Mouse (Mus musculus): Measurements from ENCODE around the gene Gchfr. TPM values are rescaled to one million over a fixed set of nuclear protein-coding genes. Genes with fewer than 3 reads are reported as not detected.
A peak's percentile ranks its signal among the peaks of the same experiment; 100 is the strongest.

Gchfr gene
- total RNA-seq (2015): 0.42 and 4.3 TPM in 2 replicates
- total RNA-seq (2017): not detected in 2 replicates

DNA sequence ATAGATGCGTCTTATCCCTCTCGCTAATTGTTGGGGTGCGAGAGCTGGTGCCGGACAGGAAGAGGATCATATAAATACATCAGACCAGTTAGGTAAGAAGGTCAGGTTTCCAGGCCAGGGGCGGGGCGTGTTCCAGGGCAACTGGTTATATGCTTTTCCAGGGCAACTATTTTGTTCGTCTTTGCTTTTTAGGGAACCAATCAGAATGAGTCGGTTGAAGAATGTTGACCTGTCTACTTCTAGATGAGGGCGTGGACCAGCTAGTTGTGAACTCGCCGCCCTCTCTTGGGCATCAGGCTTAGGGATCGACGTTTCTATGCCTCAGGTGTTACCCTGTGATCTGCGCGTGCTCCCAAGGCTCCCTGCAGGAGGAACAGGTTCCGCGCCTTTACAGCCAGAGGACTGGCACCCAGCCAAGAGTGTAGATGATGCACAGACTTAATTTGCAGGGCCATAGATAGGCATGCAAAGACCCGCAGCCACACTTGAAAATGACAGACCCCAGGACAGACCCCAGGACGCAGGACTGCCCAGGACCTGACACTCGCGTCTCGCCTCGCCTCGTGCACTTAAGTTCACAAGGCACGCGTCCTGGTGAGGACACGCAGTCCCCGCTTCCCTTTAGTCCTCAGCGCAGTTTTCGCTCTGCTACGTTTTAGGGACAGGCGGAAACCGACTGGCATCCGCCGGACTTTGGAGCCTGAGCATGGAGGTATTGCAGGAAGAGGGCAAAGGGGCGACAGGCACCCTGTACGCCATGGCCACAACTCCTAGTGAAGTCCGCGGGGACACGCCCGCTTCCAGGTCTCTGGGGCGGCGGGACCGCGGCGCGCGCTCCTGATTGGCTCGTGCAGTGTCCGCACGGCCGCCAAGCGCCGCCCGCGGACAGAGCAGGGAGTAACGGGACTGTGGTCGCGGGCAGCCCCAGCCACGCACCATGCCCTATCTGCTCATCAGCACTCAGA is at the start of gene Gchfr:
Gchfr (plus strand) TSS at position 873 of the 965 bp plus-strand sequence.
- peak; percentile 63 for ATAC-seq (replicated peaks; ENCODE audit: poor library complexity)

GRCm38 (mm10) chr2:119136346-119136898 is 31.2 kb upstream of the Gchfr start:
- peak; percentile 97 for ATAC-seq (replicated peaks; ENCODE audit: poor library complexity)

DNA sequence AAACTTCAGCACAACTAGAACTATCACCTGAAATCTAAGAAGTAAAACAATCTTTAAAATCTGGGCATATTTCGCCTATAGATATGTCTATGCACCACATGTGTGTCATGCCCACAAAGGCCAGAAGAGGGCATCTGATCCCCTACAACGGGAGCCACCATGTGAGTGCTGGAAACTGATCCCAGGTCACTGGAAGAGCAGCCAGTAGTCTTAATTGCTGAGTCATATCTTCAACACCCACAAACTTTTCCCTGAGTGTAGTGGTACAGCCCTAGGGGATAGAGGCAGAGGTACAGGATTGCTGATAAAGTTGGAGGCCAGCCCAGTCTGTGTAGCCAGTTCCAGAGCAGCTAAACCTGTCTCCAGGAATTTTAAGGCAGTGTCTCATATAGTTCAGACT is 22.4 kb upstream of the Gchfr start:
- ATAC-seq (replicated peaks; ENCODE audit: poor library complexity): peak; percentile 83

- ATAC-seq (replicated peaks; ENCODE audit: poor library complexity): no peak
Measured at GRCm38 (mm10) chr2:119146435-119146834, 21.1 kb upstream of the Gchfr start.

DNA sequence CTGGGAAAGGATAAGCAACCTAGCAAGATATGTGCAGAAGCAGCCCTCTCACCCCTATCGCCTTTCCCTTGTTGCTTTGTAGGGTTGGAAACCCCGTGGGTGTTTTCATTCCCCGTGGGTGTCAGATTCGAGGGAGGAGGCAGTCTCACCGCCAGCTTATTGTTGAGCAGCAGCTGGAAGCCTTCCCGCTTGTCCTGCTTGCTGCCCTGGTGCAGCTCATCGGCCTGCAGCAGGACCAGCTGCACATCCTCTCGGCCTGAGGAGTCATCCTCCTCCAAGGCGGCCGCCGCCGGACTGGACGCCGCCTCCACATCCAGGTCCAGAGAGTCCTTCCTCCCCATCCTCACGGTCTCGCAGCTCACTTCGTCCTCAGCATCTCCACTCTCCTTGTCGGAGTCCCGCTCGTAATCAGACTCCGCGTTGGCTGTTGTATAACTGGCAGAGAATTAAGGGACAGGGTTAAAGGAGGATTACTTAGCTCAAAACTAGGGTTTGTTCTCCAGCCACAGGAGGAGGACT is 20.4 kb upstream of the Gchfr start:
- no peak for ATAC-seq (replicated peaks; ENCODE audit: poor library complexity)

GRCm38 (mm10) chr2:119147775-119148174 is 19.8 kb upstream of the Gchfr start:
- no peak for ATAC-seq (replicated peaks; ENCODE audit: poor library complexity)

- no peak for ATAC-seq (replicated peaks; ENCODE audit: poor library complexity)
Measured at GRCm38 (mm10) chr2:119152255-119152654, 15.3 kb upstream of the Gchfr start.

GRCm38 (mm10) chr2:119154683-119155082 is 12.9 kb upstream of the Gchfr start:
- no peak for ATAC-seq (replicated peaks; ENCODE audit: poor library complexity)

DNA sequence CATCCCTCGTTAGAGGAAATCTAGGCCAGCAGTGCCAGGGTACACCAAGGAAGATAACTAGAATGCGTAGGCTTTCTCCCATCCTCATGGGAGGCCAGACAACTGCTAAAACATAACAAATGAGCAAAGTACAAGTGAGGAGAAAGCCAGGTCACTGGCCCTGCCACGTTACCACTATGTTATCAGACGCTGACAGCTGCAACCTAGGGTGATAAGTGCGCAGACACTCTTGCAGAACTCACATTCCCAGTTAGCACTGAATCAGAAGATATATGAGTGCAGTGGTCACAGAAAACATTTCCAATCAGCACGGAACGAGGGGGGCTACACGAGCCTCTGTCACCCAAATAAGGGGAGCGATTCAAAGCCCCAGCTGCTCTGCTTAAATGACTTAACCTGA is 12.2 kb upstream of the Gchfr start:
- ATAC-seq (replicated peaks; ENCODE audit: poor library complexity): peak; percentile 79

GRCm38 (mm10) chr2:119156081-119156680 is 11.4 kb upstream of the Gchfr start:
- peak; percentile 1; the same call in 1 of the 2 replicates for ATAC-seq (replicated peaks; ENCODE audit: poor library complexity)

DNA sequence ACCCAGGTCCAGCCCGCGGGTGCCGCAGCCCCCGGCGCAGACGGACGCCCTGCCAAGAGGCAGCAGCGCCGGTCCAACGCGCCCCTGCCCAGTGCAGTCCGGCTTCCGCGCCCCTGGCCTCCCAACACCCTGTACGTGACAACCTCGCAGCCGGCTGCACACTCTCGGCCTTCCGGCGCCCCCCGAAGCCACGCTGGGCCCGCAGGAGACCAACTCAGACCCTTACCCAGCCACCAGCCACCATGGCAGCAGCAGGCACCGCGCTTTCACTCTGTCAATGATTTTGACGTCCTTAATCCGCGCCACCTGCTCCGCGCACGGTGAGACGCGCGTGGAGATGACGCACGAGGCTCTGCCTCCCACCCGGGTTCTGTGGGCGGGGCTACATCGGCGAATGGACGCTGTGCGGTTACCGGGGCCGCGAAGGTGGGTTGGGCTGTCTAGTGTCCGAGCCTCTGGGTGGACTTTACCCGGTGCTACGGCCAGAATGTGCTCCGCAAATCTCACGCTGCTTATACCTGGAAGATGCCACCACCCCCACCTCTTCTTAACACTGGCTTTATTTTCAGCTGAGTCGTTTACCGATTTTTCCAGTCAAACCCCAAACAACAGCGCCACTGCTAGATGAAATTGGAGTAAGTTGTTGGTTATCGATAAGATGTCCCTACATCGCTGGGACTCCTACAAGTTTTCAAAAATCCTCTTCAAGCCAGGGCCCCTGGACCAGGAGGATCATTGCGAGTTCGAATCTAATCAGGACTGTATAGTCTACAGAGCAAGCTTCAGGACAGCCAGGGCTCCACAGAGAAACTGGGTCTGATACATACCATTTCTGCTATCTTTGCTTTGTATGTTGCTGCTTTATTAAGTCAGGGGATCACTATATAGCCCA is 10.6 kb upstream of the Gchfr start, which contains the start of gene Rmdn3:
Rmdn3 (minus strand) TSS at position 354 of the 892 bp plus-strand sequence.
- peak; percentile 86 for ATAC-seq (replicated peaks; ENCODE audit: poor library complexity)

- ATAC-seq (replicated peaks; ENCODE audit: poor library complexity): no peak
Measured at GRCm38 (mm10) chr2:119157836-119158235, 9.7 kb upstream of the Gchfr start.

DNA sequence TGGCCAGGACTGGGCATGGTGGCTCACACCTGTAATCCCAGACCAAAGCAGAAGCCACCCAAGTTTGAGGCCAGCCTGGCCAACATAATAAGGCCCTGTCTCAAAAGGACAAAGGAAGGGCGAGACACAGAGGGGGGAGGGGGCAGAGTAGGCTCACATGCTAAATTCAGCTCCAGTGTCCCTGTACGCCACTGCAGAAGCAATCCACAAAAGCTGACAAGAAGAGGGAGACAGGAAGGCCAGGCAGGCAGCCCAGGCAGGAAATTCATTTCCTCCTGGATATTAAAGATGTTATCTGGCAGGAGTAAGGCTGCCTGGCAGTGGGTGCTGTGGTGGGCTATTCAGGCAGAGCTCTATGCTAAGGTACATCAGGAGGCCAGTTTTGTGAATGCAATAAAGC is 6.3 kb upstream of the Gchfr start:
- no peak for ATAC-seq (replicated peaks; ENCODE audit: poor library complexity)

GRCm38 (mm10) chr2:119163135-119163534 is 4.4 kb upstream of the Gchfr start:
- peak; percentile 42 for ATAC-seq (replicated peaks; ENCODE audit: poor library complexity)

- ATAC-seq (replicated peaks; ENCODE audit: poor library complexity): no peak
Measured at GRCm38 (mm10) chr2:119163999-119164398, 3.6 kb upstream of the Gchfr start.

GRCm38 (mm10) chr2:119165401-119165800 is 2.2 kb upstream of the Gchfr start:
- no peak for ATAC-seq (replicated peaks; ENCODE audit: poor library complexity)

DNA sequence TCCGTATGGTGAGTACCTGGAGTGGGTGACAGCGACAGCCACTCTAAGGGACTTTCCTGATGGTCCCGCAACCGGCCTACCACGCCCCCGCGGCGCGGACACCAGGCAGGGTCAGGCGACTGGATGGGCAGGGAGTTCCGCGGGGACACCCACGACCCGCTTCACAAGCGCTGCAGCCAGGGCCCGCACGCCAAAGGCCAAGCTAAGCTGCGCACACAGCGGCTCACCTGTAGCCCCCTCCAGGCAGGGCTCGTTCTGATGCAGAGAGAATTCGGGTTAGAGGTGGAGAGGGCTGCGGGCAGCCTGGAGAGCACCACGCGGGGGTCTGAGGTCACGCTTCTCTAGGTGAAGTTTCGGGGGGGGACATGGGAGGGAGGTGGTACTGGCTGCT is 288 bp downstream of the Gchfr start:
- ATAC-seq (replicated peaks; ENCODE audit: poor library complexity): no peak

- ATAC-seq (replicated peaks; ENCODE audit: poor library complexity): no peak
Measured at GRCm38 (mm10) chr2:119170282-119170681, 2.7 kb downstream of the Gchfr start.

GRCm38 (mm10) chr2:119171574-119171973 is 4.0 kb downstream of the Gchfr start:
- ATAC-seq (replicated peaks; ENCODE audit: poor library complexity): no peak

GRCm38 (mm10) chr2:119172446-119172845 is 4.9 kb downstream of the Gchfr start:
- peak; percentile 7; the same call in 1 of the 2 replicates for ATAC-seq (replicated peaks; ENCODE audit: poor library complexity)

Measured in megakaryocyte progenitor cell, adult 5-6 weeks (primary cell).